Mouse (Mus musculus) frontal cortex, postnatal 14 days (tissue): ENCODE measurements around the gene 4933402E13Rik.

Source experiments
- DNase-seq, 2 experiments: peaks; one replicate each; pipeline ENCODE4 v3.0.0; 2022; ENCODE audit warnings: low spot score in 2 of 2

4933402E13Rik gene

GRCm38 (mm10) chrX:62283199-62283598 is at the start of gene 4933402E13Rik:
Gene 4933402E13Rik (plus strand): TSS chrX:62283499.
- DNase-seq = no peak
